Comparison of ENCODE assay signal across 18 mouse cellular contexts in the genomic region with DNA sequence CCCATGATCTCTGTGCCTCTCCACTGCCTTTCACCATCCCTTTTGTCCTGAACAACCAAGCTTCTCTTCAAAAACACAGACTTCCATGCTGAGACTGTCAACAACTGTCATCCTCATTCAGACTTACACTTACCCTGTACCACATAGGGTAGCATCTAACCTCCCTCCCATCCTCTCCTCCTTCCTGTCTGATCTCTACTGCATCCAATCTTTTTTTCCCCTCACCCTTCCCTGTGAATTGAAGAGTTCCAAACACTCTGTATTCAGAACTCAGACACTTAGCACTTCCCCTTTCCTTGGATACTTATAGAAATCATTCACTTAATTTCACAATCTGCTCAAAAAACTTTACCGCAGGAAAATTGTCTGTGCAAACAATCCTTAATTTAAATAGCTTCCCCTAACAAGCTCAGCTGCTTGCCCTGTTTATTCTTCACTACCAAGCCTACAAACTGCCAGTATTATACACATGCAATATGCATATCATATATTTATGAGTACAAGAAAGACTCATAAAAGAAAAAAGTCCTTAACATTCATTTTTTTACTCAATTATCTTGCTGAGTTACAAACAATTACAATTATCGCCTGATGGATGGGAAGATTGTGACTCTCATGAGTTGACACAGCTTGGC.
DNase-seq lines count a peak whose midpoint lies in the region; ATAC-seq lines count a peak whose summit lies in the region.
"Had no signal": no experiment of that assay in that cellular context is flagged by ENCODE, and none has a peak within 500 bp of the region (broad histone marks: within the 10 kb centered on the region; RNA-seq: fewer than 3 reads in every experiment).

No protein-coding gene starts in this region.

- no peak overlapping the region for H3K27ac ChIP-seq in forebrain, embryonic 13.5 days
- no peak overlapping the region for H3K27ac ChIP-seq in forebrain, embryonic 14.5 days (ENCODE audit: low read depth, low read length)
- peak overlapping the region; percentile 24; the same call in 1 of the 2 replicates for H3K27ac ChIP-seq in forebrain, embryonic 16.5 days (ENCODE audit: low read length)
- no peak overlapping the region for H3K27ac ChIP-seq in forebrain, embryonic 10.5 days
- H3K27ac ChIP-seq: embryonic facial prominence, embryonic 13.5 days; embryonic facial prominence, embryonic 15.5 days had no signal

- no peaks in the 10 kb centered on the region for H3K4me1 ChIP-seq in forebrain, embryonic 13.5 days
- no peaks in the 10 kb centered on the region for H3K4me1 ChIP-seq in forebrain, embryonic 14.5 days (ENCODE audit: control insufficient read depth, insufficient read depth, low read length)
- H3K4me1 ChIP-seq in forebrain, embryonic 16.5 days (replicated peaks; ENCODE audit: control insufficient read depth, insufficient read depth, low read length) = no peaks in the 10 kb centered on the region
- H3K4me1 ChIP-seq in forebrain, embryonic 10.5 days = no peaks in the 10 kb centered on the region
- H3K4me1 ChIP-seq: embryonic facial prominence, embryonic 13.5 days; embryonic facial prominence, embryonic 15.5 days had no signal

- no peaks in the 10 kb centered on the region for H3K36me3 ChIP-seq in forebrain, embryonic 13.5 days (ENCODE audit: poor library complexity, severe bottlenecking)
- no peaks in the 10 kb centered on the region for H3K36me3 ChIP-seq in forebrain, embryonic 14.5 days (ENCODE audit: control insufficient read depth, insufficient read depth, low read length)
- no peaks in the 10 kb centered on the region for H3K36me3 ChIP-seq in forebrain, embryonic 16.5 days (ENCODE audit: control insufficient read depth, insufficient read depth)
- no peaks in the 10 kb centered on the region for H3K36me3 ChIP-seq in forebrain, embryonic 10.5 days (replicated peaks)
- H3K36me3 ChIP-seq: embryonic facial prominence, embryonic 13.5 days; embryonic facial prominence, embryonic 15.5 days had no signal

- no peak for DNase-seq in forebrain, embryonic 14.5 days (ENCODE audit: low spot score)
- no peak for DNase-seq in forebrain, embryonic 10.5 days (ENCODE audit: extremely low spot score, low spot score)
- peak; percentile 10 for DNase-seq in 416B (ENCODE audit: low read depth)
- DNase-seq: adrenal gland, adult 2 months; adrenal gland, postnatal 10 days; adrenal gland, postnatal 25 days; cerebellum, adult 11 months; cerebellum, adult 18-20 months; cerebellum, adult 8-10 months; cerebellum, adult 9-11 months; cerebellum, postnatal 14 days; cerebellum, postnatal 36 days; embryo, embryonic 11 days had no signal

- H3K27me3 ChIP-seq in forebrain, embryonic 13.5 days = no peaks in the 10 kb centered on the region
- H3K27me3 ChIP-seq in forebrain, embryonic 14.5 days (replicated peaks; ENCODE audit: control insufficient read depth, insufficient read depth, low read length) = no peaks in the 10 kb centered on the region
- H3K27me3 ChIP-seq in forebrain, embryonic 16.5 days (replicated peaks; ENCODE audit: control insufficient read depth, insufficient read depth, low read length) = no peaks in the 10 kb centered on the region
- H3K27me3 ChIP-seq in forebrain, embryonic 10.5 days (ENCODE audit: poor library complexity, severe bottlenecking) = no peaks in the 10 kb centered on the region
- H3K27me3 ChIP-seq: embryonic facial prominence, embryonic 13.5 days; embryonic facial prominence, embryonic 15.5 days had no signal

- H3K4me3 ChIP-seq in forebrain, embryonic 13.5 days = no peak overlapping the region
- no peak overlapping the region for H3K4me3 ChIP-seq in forebrain, embryonic 14.5 days (ENCODE audit: low read depth, low read length)
- H3K4me3 ChIP-seq in forebrain, embryonic 16.5 days (replicated peaks; ENCODE audit: low read length) = no peak overlapping the region
- no peak overlapping the region for H3K4me3 ChIP-seq in forebrain, embryonic 10.5 days
- H3K4me3 ChIP-seq: embryonic facial prominence, embryonic 13.5 days; embryonic facial prominence, embryonic 15.5 days; erythroblast, embryonic 14.5 days had no signal

- no peak overlapping the region for H3K9ac ChIP-seq in forebrain, embryonic 13.5 days
- H3K9ac ChIP-seq in forebrain, embryonic 14.5 days (ENCODE audit: low read length) = no peak overlapping the region
- H3K9ac ChIP-seq in forebrain, embryonic 16.5 days (replicated peaks; ENCODE audit: low read depth, low read length) = no peak overlapping the region
- H3K9ac ChIP-seq: embryonic facial prominence, embryonic 13.5 days; embryonic facial prominence, embryonic 15.5 days had no signal

- ATAC-seq in forebrain, embryonic 13.5 days = peak; percentile 41; the same call in 1 of the 2 replicates
- ATAC-seq in forebrain, embryonic 14.5 days = no peak
- ATAC-seq in forebrain, embryonic 16.5 days = peak; percentile 74

- H3K9me3 ChIP-seq in forebrain, embryonic 13.5 days (replicated peaks) = no peaks in the 10 kb centered on the region
- H3K9me3 ChIP-seq in forebrain, embryonic 14.5 days (replicated peaks; ENCODE audit: control insufficient read depth, low read length) = no peaks in the 10 kb centered on the region
- no peaks in the 10 kb centered on the region for H3K9me3 ChIP-seq in forebrain, embryonic 16.5 days (ENCODE audit: control insufficient read depth, low read length)
- no peaks in the 10 kb centered on the region for H3K9me3 ChIP-seq in forebrain, embryonic 10.5 days
- H3K9me3 ChIP-seq: embryonic facial prominence, embryonic 13.5 days; embryonic facial prominence, embryonic 15.5 days had no signal

- H3K4me2 ChIP-seq in forebrain, embryonic 13.5 days = no peak overlapping the region
- no peak overlapping the region for H3K4me2 ChIP-seq in forebrain, embryonic 14.5 days (ENCODE audit: low read length)
- no peak overlapping the region for H3K4me2 ChIP-seq in forebrain, embryonic 16.5 days (ENCODE audit: low read length)
- H3K4me2 ChIP-seq: embryonic facial prominence, embryonic 13.5 days; embryonic facial prominence, embryonic 15.5 days had no signal

- 81% methylated on average over 2 of the region's 2 CpGs for WGBS in forebrain, embryonic 13.5 days
- WGBS in forebrain, embryonic 14.5 days = 84% methylated on average over 2 of the region's 2 CpGs
- 77% methylated on average over 2 of the region's 2 CpGs for WGBS in forebrain, embryonic 16.5 days
- 91% methylated on average over 2 of the region's 2 CpGs for WGBS in forebrain, embryonic 10.5 days
